Comparison of ENCODE assay signal across 9 mouse cellular contexts in the genomic region with DNA sequence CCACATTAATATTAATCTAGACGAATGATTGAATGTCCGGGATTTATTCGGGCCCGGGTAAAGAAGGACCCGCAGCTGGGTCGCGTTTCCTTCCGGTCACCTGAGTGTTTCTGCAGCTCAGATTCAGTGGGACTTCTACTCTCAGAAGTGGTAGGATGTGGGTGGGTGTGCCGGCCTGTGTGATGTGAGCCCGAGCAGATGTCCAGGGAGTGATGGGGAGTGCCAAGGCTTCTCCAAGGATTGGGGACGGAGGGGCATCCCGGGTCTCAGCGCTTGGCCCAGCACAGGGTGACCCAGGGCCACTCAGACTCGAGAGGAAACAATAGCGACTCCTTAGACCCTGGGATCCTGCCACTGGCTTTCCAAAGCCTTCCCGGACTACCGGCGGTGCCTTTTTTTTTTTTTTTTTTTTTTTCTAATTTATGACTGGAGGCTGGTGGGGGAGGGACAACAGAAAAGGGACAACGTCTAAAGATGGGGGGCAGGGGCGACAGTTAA. TPM values are rescaled to one million over a fixed set of nuclear protein-coding genes. Genes with fewer than 3 reads are reported as not detected.
DNase-seq lines count a peak whose midpoint lies in the region; ATAC-seq and TF ChIP-seq lines count a peak whose summit lies in the region.
"Had no signal": no experiment of that assay in that cellular context is flagged by ENCODE, and none has a peak within 500 bp of the region (broad histone marks: within the 10 kb centered on the region; RNA-seq: fewer than 3 reads in every experiment).

Slc1a2 (plus strand) TSS at position 497 of the 498 bp plus-strand sequence.

- peaks cover 38% of the 10 kb centered on the region for H3K27me3 ChIP-seq in heart, postnatal 0 days (ENCODE audit: control insufficient read depth, insufficient read depth, low read length)
- H3K27me3 ChIP-seq in limb, embryonic 10.5 days (ENCODE audit: low read depth, poor library complexity, severe bottlenecking): peaks cover 54% of the 10 kb centered on the region
- no peaks in the 10 kb centered on the region; the same call in 1 of the 2 replicates for H3K27me3 ChIP-seq in neural tube, embryonic 12.5 days (replicated peaks)

- H3K9me3 ChIP-seq in heart, postnatal 0 days (replicated peaks; ENCODE audit: control insufficient read depth, low read length): no peaks in the 10 kb centered on the region
- no peaks in the 10 kb centered on the region for H3K9me3 ChIP-seq in limb, embryonic 10.5 days (replicated peaks)
- H3K9me3 ChIP-seq in neural tube, embryonic 12.5 days: no peaks in the 10 kb centered on the region

- peak within 1 kb of the TSS; percentile 63 for H3K4me3 ChIP-seq in heart, postnatal 0 days (ENCODE audit: low read depth, low read length)
- peak within 1 kb of the TSS; percentile 81 for H3K4me3 ChIP-seq in limb, embryonic 10.5 days
- peak within 1 kb of the TSS; percentile 78 for H3K4me3 ChIP-seq in neural tube, embryonic 12.5 days
- H3K4me3 ChIP-seq: myocyte had no signal

- H3K36me3 ChIP-seq in heart, postnatal 0 days (replicated peaks; ENCODE audit: control insufficient read depth, insufficient read depth, low read length): no peaks in the 10 kb centered on the region
- no peaks in the 10 kb centered on the region for H3K36me3 ChIP-seq in limb, embryonic 10.5 days
- no peaks in the 10 kb centered on the region for H3K36me3 ChIP-seq in neural tube, embryonic 12.5 days

- intact Hi-C loops in gastrocnemius, postnatal 14 days (cut with DNase I; ENCODE audit: low total_unique reads): no loop called here

- peak; percentile 31; the same call in 1 of the 2 replicates for ATAC-seq in heart, postnatal 0 days (ENCODE audit: insufficient read depth, low read depth)
- ATAC-seq in neural tube, embryonic 12.5 days (ENCODE audit: low FRiP score, low read depth): peak; percentile 43

- H3K4me2 ChIP-seq in heart, postnatal 0 days (ENCODE audit: low read depth, low read length): peak within 1 kb of the TSS; percentile 99
- H3K4me2 ChIP-seq in neural tube, embryonic 12.5 days (replicated peaks): peak within 1 kb of the TSS; percentile 73

- no peak for TF ChIP-seq CTCF in heart, postnatal 0 days (IDR thresholded peaks at IDR 0.05; ENCODE audit: low read depth)

- H3K27ac ChIP-seq in heart, postnatal 0 days (ENCODE audit: low read depth): no peak within 1 kb of the TSS
- peak within 1 kb of the TSS; percentile 75 for H3K27ac ChIP-seq in limb, embryonic 10.5 days
- H3K27ac ChIP-seq in neural tube, embryonic 12.5 days: peak within 1 kb of the TSS; percentile 93

- H3K4me1 ChIP-seq in heart, postnatal 0 days (ENCODE audit: control insufficient read depth, insufficient read depth): peaks cover 3% of the 10 kb centered on the region; the same call in 1 of the 2 replicates
- H3K4me1 ChIP-seq in limb, embryonic 10.5 days: peaks cover 30% of the 10 kb centered on the region
- H3K4me1 ChIP-seq in neural tube, embryonic 12.5 days: peaks cover 41% of the 10 kb centered on the region

- peak; percentile 17 to 38 for DNase-seq in kidney, postnatal 4 days
- DNase-seq in kidney, adult 9 months: no peak
- DNase-seq in cerebellum, postnatal 25 days: peak; percentile 61 to 64
- DNase-seq in heart, postnatal 0 days (ENCODE audit: low spot score): no peak
- DNase-seq in limb, embryonic 10.5 days (ENCODE audit: low spot score): peak; percentile 55
- no peak for DNase-seq in gastrocnemius, postnatal 14 days
- DNase-seq in urinary bladder, postnatal 4 days (ENCODE audit: low spot score in 2 of 2): no peak

- 3% methylated on average over 20 of the region's 20 CpGs for WGBS in heart, postnatal 0 days
- WGBS in limb, embryonic 10.5 days: under 1% methylated on average over 20 of the region's 20 CpGs
- WGBS in neural tube, embryonic 12.5 days: under 1% methylated on average over 19 of the region's 20 CpGs

- 0 out of 2 replicates have a peak within 1 kb of the TSS, but pooled peaks have one; percentile 23 for H3K9ac ChIP-seq in heart, postnatal 0 days (replicated peaks; ENCODE audit: low read depth, low read length)
- peak within 1 kb of the TSS; percentile 81 for H3K9ac ChIP-seq in neural tube, embryonic 12.5 days

- TF ChIP-seq EP300 in heart, postnatal 0 days (IDR thresholded peaks at IDR 0.05; ENCODE audit: low read depth): no peak

RNA-seq across cellular contexts. Expression of gene Slc1a2, which starts in this region (rescaled TPM):
- 0.19 and 0.42 TPM in 2 replicates for total RNA-seq in heart, postnatal 0 days (2014; rRNA removed; ENCODE audit: low replicate concordance)
- 0.08 and 0.15 TPM in 2 replicates for polyA plus RNA-seq in heart, postnatal 0 days (2015; fragmentation: Nextera tagmentation; extraction: Ambion mirVana)
- polyA plus RNA-seq in limb, embryonic 10.5 days (2016; fragmentation: Nextera tagmentation; extraction: Ambion mirVana): 0.09 and 0.38 TPM in 2 replicates
- polyA plus RNA-seq in neural tube, embryonic 12.5 days (2016; fragmentation: Nextera tagmentation; extraction: Ambion mirVana): 16.2 and 16.6 TPM in 2 replicates
- total RNA-seq in gastrocnemius, postnatal 14 days (2021): under 1 TPM; 0.31 to 0.40 TPM

Comparison
In these comparisons a context has a peak if more than half of its experiments do, and no peak if none do; other contexts are left out.
1. RNA of gene Slc1a2 (polyA plus RNA-seq): 16.2 to 16.6 TPM in neural tube, embryonic 12.5 days; 0.09 to 0.38 TPM in limb, embryonic 10.5 days and 0.08 to 0.15 TPM in heart, postnatal 0 days; every median in the first group is over 10 times any median in the second.
2. DNase-seq: peak in kidney, postnatal 4 days (2 of 2) and cerebellum, postnatal 25 days (2 of 2); none in kidney, adult 9 months (single experiment), heart, postnatal 0 days (single experiment), gastrocnemius, postnatal 14 days (single experiment) and urinary bladder, postnatal 4 days (0 of 2).
3. Peak in ATAC-seq, H3K4me3 ChIP-seq, H3K9ac ChIP-seq and H3K4me2 ChIP-seq in heart, postnatal 0 days; RNA of the gene not detected or under 1 TPM.
4. Peak in DNase-seq, H3K4me3 ChIP-seq and H3K27ac ChIP-seq in limb, embryonic 10.5 days; RNA of the gene not detected or under 1 TPM.
5. Peak in every context shown above with its lines, with median percentiles within 50 percentile points of each other: H3K4me3 ChIP-seq.